Mouse (Mus musculus) kidney, adult 9 months (tissue): ENCODE data around the gene Ldb2.

Experiments used
- DNase-seq: peaks from one replicate; pipeline ENCODE4 v3.0.0; 2022

The Ldb2 gene

GRCm38 (mm10) chr5:44537316-44537999 lies 262.0 kb downstream of the Ldb2 start:
- DNase-seq, result no peak

GRCm38 (mm10) chr5:44529466-44529865 lies 270.0 kb downstream of the Ldb2 start:
- no peak for DNase-seq

- no peak for DNase-seq
Measured at GRCm38 (mm10) chr5:44529001-44529400, 270.5 kb downstream of the Ldb2 start.

- no peak for DNase-seq
Measured at GRCm38 (mm10) chr5:44505221-44505620, 294.3 kb downstream of the Ldb2 start.

- DNase-seq, result no peak
Measured at GRCm38 (mm10) chr5:44504786-44505185, 294.7 kb downstream of the Ldb2 start.

- DNase-seq, result no peak
Measured at GRCm38 (mm10) chr5:44498229-44498628, 301.3 kb downstream of the Ldb2 start.

GRCm38 (mm10) chr5:44496854-44497253 lies 302.6 kb downstream of the Ldb2 start:
- DNase-seq, result peak; percentile 14

GRCm38 (mm10) chr5:44495092-44495491 lies 304.4 kb downstream of the Ldb2 start:
- DNase-seq, result peak; percentile 89

- peak; percentile 36 for DNase-seq
Measured at GRCm38 (mm10) chr5:44494133-44494532, 305.3 kb downstream of the Ldb2 start.

GRCm38 (mm10) chr5:44491526-44491925 lies 308.0 kb downstream of the Ldb2 start:
- no peak for DNase-seq

GRCm38 (mm10) chr5:44490462-44490861 lies 309.0 kb downstream of the Ldb2 start:
- no peak for DNase-seq

- peak; percentile 13 for DNase-seq
Measured at GRCm38 (mm10) chr5:44483426-44484106, 315.9 kb downstream of the Ldb2 start.

- DNase-seq, result peak; percentile 12
Measured at GRCm38 (mm10) chr5:44481406-44481805, 318.1 kb downstream of the Ldb2 start.

- no peak for DNase-seq
Measured at GRCm38 (mm10) chr5:44476356-44476755, 323.1 kb downstream of the Ldb2 start.

- DNase-seq, result no peak
Measured at GRCm38 (mm10) chr5:44475543-44475942, 323.9 kb downstream of the Ldb2 start.

- DNase-seq, result no peak
Measured at GRCm38 (mm10) chr5:44473857-44474762, 325.4 kb downstream of the Ldb2 start.

GRCm38 (mm10) chr5:44465238-44465637 lies 334.2 kb downstream of the Ldb2 start:
- no peak for DNase-seq
